ENCODE assay signal across 36 mouse cellular contexts in genomic region chr3:53454984-53455383, GRCm38 (mm10). TPM values are rescaled to one million over a fixed set of nuclear protein-coding genes. Genes with fewer than 3 reads are reported as not detected.
DNase-seq lines count a peak whose midpoint lies in the region; ATAC-seq and TF ChIP-seq lines count a peak whose summit lies in the region.
"Had no signal": no experiment of that assay in that cellular context is flagged by ENCODE, and none has a peak within 500 bp of the region (broad histone marks: within the 10 kb centered on the region; RNA-seq: fewer than 3 reads in every experiment).

No protein-coding gene starts in this region.

- H3K4me2 ChIP-seq in lung, postnatal 0 days (replicated peaks; ENCODE audit: low read depth, low read length): no peak overlapping the region
- H3K4me2 ChIP-seq in intestine, embryonic 16.5 days (ENCODE audit: low read depth, low read length): no peak overlapping the region
- H3K4me2 ChIP-seq in midbrain, embryonic 15.5 days: no peak overlapping the region
- H3K4me2 ChIP-seq: heart, embryonic 11.5 days; hindbrain, embryonic 12.5 days; liver, embryonic 13.5 days; midbrain, embryonic 12.5 days; neural tube, embryonic 13.5 days had no signal

- no peak for TF ChIP-seq CTCF in lung, postnatal 0 days (IDR thresholded peaks at IDR 0.05)

- 43% methylated on average over 7 of the region's 7 CpGs for WGBS in lung, postnatal 0 days
- WGBS in intestine, embryonic 16.5 days: 66% methylated on average over 7 of the region's 7 CpGs
- WGBS in midbrain, embryonic 15.5 days: 87% methylated on average over 7 of the region's 7 CpGs

- H3K4me3 ChIP-seq in lung, postnatal 0 days (ENCODE audit: low read depth, low read length): no peak overlapping the region
- H3K4me3 ChIP-seq in ES-E14 (ENCODE audit: insufficient read depth in 1 of 2, low read depth in 1 of 2, low read length in 2 of 2, poor library complexity in 1 of 2, severe bottlenecking in 1 of 2): no peak overlapping the region
- no peak overlapping the region for H3K4me3 ChIP-seq in intestine, embryonic 16.5 days (ENCODE audit: low read length)
- H3K4me3 ChIP-seq in midbrain, embryonic 15.5 days: no peak overlapping the region
- H3K4me3 ChIP-seq: erythroblast, embryonic 14.5 days; hindbrain, embryonic 12.5 days; liver, embryonic 13.5 days; megakaryocyte, embryonic 14.5 days; midbrain, embryonic 12.5 days; neural tube, embryonic 13.5 days had no signal

- no peaks in the 10 kb centered on the region for H3K9me3 ChIP-seq in lung, postnatal 0 days (ENCODE audit: low read length)
- no peaks in the 10 kb centered on the region for H3K9me3 ChIP-seq in ES-E14 (ENCODE audit: control insufficient read depth, insufficient read depth, low read depth, low read length)
- H3K9me3 ChIP-seq in intestine, embryonic 16.5 days (ENCODE audit: control insufficient read depth, low read length): no peaks in the 10 kb centered on the region
- H3K9me3 ChIP-seq in midbrain, embryonic 15.5 days: no peaks in the 10 kb centered on the region
- H3K9me3 ChIP-seq: G1E; hindbrain, embryonic 12.5 days; liver, embryonic 13.5 days; megakaryocyte, embryonic 14.5 days; midbrain, embryonic 12.5 days; neural tube, embryonic 13.5 days had no signal

- no peaks in the 10 kb centered on the region for H3K27me3 ChIP-seq in lung, postnatal 0 days (replicated peaks; ENCODE audit: insufficient read depth, low read length)
- no peaks in the 10 kb centered on the region for H3K27me3 ChIP-seq in intestine, embryonic 16.5 days (replicated peaks; ENCODE audit: control insufficient read depth, insufficient read depth, low read length)
- H3K27me3 ChIP-seq in midbrain, embryonic 15.5 days (replicated peaks): no peaks in the 10 kb centered on the region
- H3K27me3 ChIP-seq: hindbrain, embryonic 12.5 days; liver, embryonic 13.5 days; megakaryocyte, embryonic 14.5 days; midbrain, embryonic 12.5 days; neural tube, embryonic 13.5 days; Patski had no signal

- H3K27ac ChIP-seq in lung, postnatal 0 days (ENCODE audit: low read length): no peak overlapping the region
- H3K27ac ChIP-seq in ES-E14 (ENCODE audit: insufficient read depth, low read depth, low read length, poor library complexity, severe bottlenecking): no peak overlapping the region
- peak overlapping the region; percentile 75 for H3K27ac ChIP-seq in intestine, embryonic 16.5 days (ENCODE audit: low read length)
- no peak overlapping the region for H3K27ac ChIP-seq in midbrain, embryonic 15.5 days
- H3K27ac ChIP-seq: hindbrain, embryonic 12.5 days; liver, embryonic 13.5 days; midbrain, embryonic 12.5 days; neural tube, embryonic 13.5 days had no signal

- no peak overlapping the region for H3K9ac ChIP-seq in lung, postnatal 0 days (replicated peaks; ENCODE audit: low read depth)
- peak overlapping the region; percentile 20; the same call in 1 of the 2 replicates for H3K9ac ChIP-seq in ES-E14 (ENCODE audit: insufficient read depth, low read depth, low read length, poor library complexity, severe bottlenecking)
- no peak overlapping the region for H3K9ac ChIP-seq in intestine, embryonic 16.5 days (ENCODE audit: low read depth, low read length)
- no peak overlapping the region for H3K9ac ChIP-seq in midbrain, embryonic 15.5 days
- H3K9ac ChIP-seq: hindbrain, embryonic 12.5 days; liver, embryonic 13.5 days; midbrain, embryonic 12.5 days; neural tube, embryonic 13.5 days had no signal

- peak; percentile 38 for DNase-seq in lung, postnatal 0 days (ENCODE audit: low spot score)
- no peak for DNase-seq in lung, postnatal 14 days
- DNase-seq in ES-E14 (ENCODE audit: low read depth, low spot score): no peak
- peak; percentile 74 for DNase-seq in yolk sac, embryonic 10.5 days (ENCODE audit: low spot score)
- no peak for DNase-seq in right cerebral cortex, postnatal 14 days
- DNase-seq: adrenal gland, postnatal 36 days; cerebellum, adult 2 months; cerebellum, postnatal 14 days; heart, postnatal 36 days; kidney, adult 2 months; kidney, postnatal 4 days; layer of hippocampus, postnatal 36 days; left cerebral cortex, postnatal 4 days; liver, embryonic 13.5 days; lung, adult 2 months; lung, postnatal 4 days; thymus, postnatal 4 days had no signal

- in situ Hi-C loops in ES-E14 (cut with MboI; ENCODE audit: low sequenced_read_pairs in 2 of 2, unreplicated experiment in 2 of 2): loop anchor here (25.0 kb wide), 2 partner anchors 418 to 1193 kb away; partner anchors contain the start of genes Foxo1 (in 2 of the 2) and Lhfp (in 1 of the 2)

- peaks cover 21% of the 10 kb centered on the region for H3K36me3 ChIP-seq in lung, postnatal 0 days (ENCODE audit: insufficient read depth, low read length)
- H3K36me3 ChIP-seq in ES-E14 (ENCODE audit: control insufficient read depth, insufficient read depth, low read length, poor library complexity, severe bottlenecking): peaks cover 36% of the 10 kb centered on the region
- peaks cover 13% of the 10 kb centered on the region for H3K36me3 ChIP-seq in intestine, embryonic 16.5 days (ENCODE audit: control insufficient read depth, insufficient read depth, low read length)
- H3K36me3 ChIP-seq in midbrain, embryonic 15.5 days (replicated peaks): peaks cover 63% of the 10 kb centered on the region

- ATAC-seq in lung, postnatal 0 days: peak; percentile 64
- ATAC-seq in intestine, embryonic 16.5 days: peak; percentile 53
- ATAC-seq in midbrain, embryonic 15.5 days (replicated peaks): no peak
- ATAC-seq: CD4-positive, CD25-positive, alpha-beta regulatory T cell, adult 4 months; forebrain, embryonic 16.5 days; Patski had no signal

- no peaks in the 10 kb centered on the region for H3K4me1 ChIP-seq in lung, postnatal 0 days (ENCODE audit: insufficient read depth, low read depth, low read length)
- H3K4me1 ChIP-seq in ES-E14 (ENCODE audit: control insufficient read depth in 2 of 2, insufficient read depth in 2 of 2, low read length in 2 of 2, poor library complexity in 1 of 2): peaks cover 0 to 41% of the 10 kb centered on the region in 2 experiments; a peak in 2 of 4 replicates
- H3K4me1 ChIP-seq in intestine, embryonic 16.5 days (ENCODE audit: control insufficient read depth, insufficient read depth, low read length): peaks cover 6% of the 10 kb centered on the region; the same call in 1 of the 2 replicates
- H3K4me1 ChIP-seq in midbrain, embryonic 15.5 days: no peaks in the 10 kb centered on the region
- H3K4me1 ChIP-seq: hindbrain, embryonic 12.5 days; liver, embryonic 13.5 days; midbrain, embryonic 12.5 days; neural tube, embryonic 13.5 days had no signal

- TF ChIP-seq EP300 in lung, postnatal 0 days (IDR thresholded peaks at IDR 0.05): no peak

TF ChIP-seq in ES-E14, 5 proteins besides CTCF, POLR2A, EP300 and RAD21:
- TF ChIP-seq HCFC1 (IDR thresholded peaks at IDR 0.05; ENCODE audit: borderline replicate concordance, insufficient read depth, low read length) (no peak), MAFK (IDR thresholded peaks at IDR 0.05; ENCODE audit: insufficient read depth, low read depth, low read length) (no peak), ZC3H11A (IDR thresholded peaks at IDR 0.05; ENCODE audit: borderline replicate concordance, low read depth, low read length) (no peak), CHD2 (IDR thresholded peaks at IDR 0.05; ENCODE audit: low read depth, low read length) (no peak), ZNF384 (IDR thresholded peaks at IDR 0.05; ENCODE audit: low read depth, low read length) (no peak)

RNA-seq across cellular contexts. Expression of gene Nhlrc3, which starts 8.1 kb away (rescaled TPM):
- polyA plus RNA-seq in lung, postnatal 0 days (2015; fragmentation: Nextera tagmentation; extraction: Ambion mirVana): 11.1 and 11.2 TPM in 2 replicates
- 12.6 and 16.2 TPM in 2 replicates for total RNA-seq in ES-E14 (2012; rRNA removed)
- polyA plus RNA-seq in intestine, embryonic 16.5 days (2015; fragmentation: Nextera tagmentation; extraction: Ambion mirVana): 19.3 and 23.0 TPM in 2 replicates
- polyA plus RNA-seq in midbrain, embryonic 15.5 days (2015; fragmentation: Nextera tagmentation; extraction: Ambion mirVana): 9.3 and 11.6 TPM in 2 replicates

RNA-seq across cellular contexts. Expression of gene Proser1, which starts 8.5 kb away (rescaled TPM):
- 10.8 and 12.6 TPM in 2 replicates for polyA plus RNA-seq in lung, postnatal 0 days (2015; fragmentation: Nextera tagmentation; extraction: Ambion mirVana)
- total RNA-seq in ES-E14 (2012; rRNA removed): 10.6 and 11.9 TPM in 2 replicates
- 10.1 and 10.7 TPM in 2 replicates for polyA plus RNA-seq in intestine, embryonic 16.5 days (2015; fragmentation: Nextera tagmentation; extraction: Ambion mirVana)
- polyA plus RNA-seq in midbrain, embryonic 15.5 days (2015; fragmentation: Nextera tagmentation; extraction: Ambion mirVana): 22.9 and 23.2 TPM in 2 replicates

RNA-seq across cellular contexts. Expression of gene Stoml3, which starts 33.5 kb away (rescaled TPM):
- 0.08 and 0.20 TPM in 2 replicates for polyA plus RNA-seq in lung, postnatal 0 days (2015; fragmentation: Nextera tagmentation; extraction: Ambion mirVana)
- total RNA-seq in ES-E14 (2012; rRNA removed): not detected in 2 replicates
- not detected in 2 replicates for polyA plus RNA-seq in intestine, embryonic 16.5 days (2015; fragmentation: Nextera tagmentation; extraction: Ambion mirVana)
- polyA plus RNA-seq in midbrain, embryonic 15.5 days (2015; fragmentation: Nextera tagmentation; extraction: Ambion mirVana): not detected in 2 replicates
- total RNA-seq: adrenal gland, adult 18-20 months; adrenal gland, postnatal 36 days; gastrocnemius, adult 8-10 months; granulocyte monocyte progenitor cell, adult 5-6 weeks; heart, postnatal 36 days; left cerebral cortex, postnatal 4 days had no signal
- polyA plus RNA-seq: brain, embryonic 14.5 days; CD4-positive, CD25-positive, alpha-beta regulatory T cell, adult 4 months; erythroblast, embryonic 14.5 days; forebrain, embryonic 11.5 days; forebrain, embryonic 16.5 days; G1E; heart, embryonic 16.5 days; hindbrain, embryonic 12.5 days; liver, embryonic 13.5 days; midbrain, embryonic 12.5 days; neural tube, embryonic 13.5 days; thymus, postnatal 0 days had no signal

Comparison
In these comparisons a context has a peak if more than half of its experiments do, and no peak if none do; other contexts are left out.
1. DNase-seq: peak in lung, postnatal 0 days (single experiment) and yolk sac, embryonic 10.5 days (single experiment); none in lung, postnatal 14 days (single experiment), ES-E14 (single experiment) and right cerebral cortex, postnatal 14 days (single experiment).